ENCODE assay signal across 24 mouse cellular contexts in the genomic region with DNA sequence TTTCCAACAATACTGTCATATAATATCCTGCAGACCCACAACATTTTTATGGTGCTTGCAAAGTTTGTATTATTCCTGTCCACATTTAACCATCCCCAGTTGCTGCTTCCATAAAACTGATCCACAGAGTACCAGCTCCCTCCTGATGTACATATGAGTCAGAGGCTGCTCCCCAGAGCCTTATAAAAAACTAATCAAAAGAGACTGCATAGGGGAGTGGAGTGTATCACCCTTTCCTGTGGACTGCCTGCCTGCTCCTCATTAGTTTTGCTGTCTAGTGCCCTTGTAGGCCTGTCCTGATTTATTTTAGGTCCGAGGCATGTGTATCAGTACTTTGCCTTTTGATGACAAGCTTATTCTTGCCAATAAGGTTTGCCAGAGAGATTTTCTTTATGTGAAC.
DNase-seq lines count a peak whose midpoint lies in the region; ATAC-seq and TF ChIP-seq lines count a peak whose summit lies in the region.
"Had no signal": no experiment of that assay in that cellular context is flagged by ENCODE, and none has a peak within 500 bp of the region (broad histone marks: within the 10 kb centered on the region; RNA-seq: fewer than 3 reads in every experiment).

No protein-coding gene starts in this region.

- peaks cover 6% of the 10 kb centered on the region; the same call in 1 of the 2 replicates for H3K4me1 ChIP-seq in limb, embryonic 12.5 days (replicated peaks)
- H3K4me1 ChIP-seq in limb, embryonic 10.5 days: no peaks in the 10 kb centered on the region
- H3K4me1 ChIP-seq in neural tube, embryonic 13.5 days (replicated peaks): no peaks in the 10 kb centered on the region
- H3K4me1 ChIP-seq in neural tube, embryonic 15.5 days: no peaks in the 10 kb centered on the region
- H3K4me1 ChIP-seq in limb, embryonic 14.5 days (ENCODE audit: control insufficient read depth, insufficient read depth, low read length): no peaks in the 10 kb centered on the region
- H3K4me1 ChIP-seq: embryonic facial prominence, embryonic 10.5 days; embryonic facial prominence, embryonic 12.5 days; forebrain, embryonic 13.5 days had no signal

- no peak for DNase-seq in limb, embryonic 10.5 days (ENCODE audit: low spot score)
- peak; percentile 2 for DNase-seq in forelimb bud, embryonic 11.5 days (ENCODE audit: low read depth, low spot score)
- peak; percentile 18 for DNase-seq in limb, embryonic 14.5 days (ENCODE audit: low spot score)
- DNase-seq: adrenal gland, adult 8-10 months; adrenal gland, postnatal 14 days; adrenal gland, postnatal 36 days; B cell, adult 2 months; cerebellum, adult 11-12 months; cerebellum, adult 2 months; cerebellum, adult 9-10 months; cerebellum, postnatal 10 days; cerebellum, postnatal 25 days had no signal

- ATAC-seq in limb, embryonic 12.5 days (ENCODE audit: insufficient number of reproducible peaks, insufficient read depth, low FRiP score, low TSS enrichment, low read depth): peak; percentile 83
- ATAC-seq in neural tube, embryonic 13.5 days (ENCODE audit: low read depth): peak; percentile 65; the same call in 1 of the 2 replicates
- ATAC-seq in neural tube, embryonic 15.5 days (ENCODE audit: low FRiP score): no peak
- no peak for ATAC-seq in limb, embryonic 14.5 days (ENCODE audit: low FRiP score, low read depth)
- ATAC-seq in megakaryocyte-erythroid progenitor cell, adult 5-6 weeks (replicated peaks; ENCODE audit: low FRiP score, low TSS enrichment, poor library complexity, severe bottlenecking): no peak
- ATAC-seq: activated CD4-positive, CD25-positive, alpha-beta regulatory T cell, adult 4 months; CD4-positive, CD25-positive, alpha-beta regulatory T cell, adult 4 months; forebrain, embryonic 13.5 days; Patski had no signal

- 53% methylated on average over 1 of the region's 1 CpGs for WGBS in limb, embryonic 12.5 days
- 63% methylated on average over 1 of the region's 1 CpGs for WGBS in limb, embryonic 10.5 days
- WGBS in neural tube, embryonic 13.5 days: 47% methylated on average over 1 of the region's 1 CpGs
- 55% methylated on average over 1 of the region's 1 CpGs for WGBS in neural tube, embryonic 15.5 days
- 31% methylated on average over 1 of the region's 1 CpGs for WGBS in limb, embryonic 14.5 days

- H3K9ac ChIP-seq in limb, embryonic 12.5 days (replicated peaks): no peak overlapping the region
- no peak overlapping the region for H3K9ac ChIP-seq in neural tube, embryonic 13.5 days
- no peak overlapping the region for H3K9ac ChIP-seq in neural tube, embryonic 15.5 days (replicated peaks)
- no peak overlapping the region for H3K9ac ChIP-seq in limb, embryonic 14.5 days (ENCODE audit: low read depth, low read length, severe bottlenecking)
- H3K9ac ChIP-seq: embryonic facial prominence, embryonic 12.5 days; forebrain, embryonic 13.5 days had no signal

- no peaks in the 10 kb centered on the region for H3K9me3 ChIP-seq in limb, embryonic 12.5 days
- H3K9me3 ChIP-seq in limb, embryonic 10.5 days (replicated peaks): no peaks in the 10 kb centered on the region
- no peaks in the 10 kb centered on the region for H3K9me3 ChIP-seq in neural tube, embryonic 13.5 days
- H3K9me3 ChIP-seq in neural tube, embryonic 15.5 days (replicated peaks): no peaks in the 10 kb centered on the region
- no peaks in the 10 kb centered on the region for H3K9me3 ChIP-seq in limb, embryonic 14.5 days (ENCODE audit: control insufficient read depth, low read length)
- H3K9me3 ChIP-seq: embryonic facial prominence, embryonic 10.5 days; embryonic facial prominence, embryonic 12.5 days; forebrain, embryonic 13.5 days; G1E had no signal

- no peak for TF ChIP-seq POLR2A in limb, embryonic 14.5 days (IDR thresholded peaks at IDR 0.05; ENCODE audit: borderline replicate concordance, extremely low read depth, insufficient read depth, insufficient read length)

- no peaks in the 10 kb centered on the region for H3K36me3 ChIP-seq in limb, embryonic 12.5 days
- no peaks in the 10 kb centered on the region for H3K36me3 ChIP-seq in limb, embryonic 10.5 days
- no peaks in the 10 kb centered on the region for H3K36me3 ChIP-seq in neural tube, embryonic 13.5 days
- H3K36me3 ChIP-seq in neural tube, embryonic 15.5 days: no peaks in the 10 kb centered on the region
- no peaks in the 10 kb centered on the region for H3K36me3 ChIP-seq in limb, embryonic 14.5 days (ENCODE audit: control insufficient read depth, insufficient read depth, low read length)
- H3K36me3 ChIP-seq: embryonic facial prominence, embryonic 10.5 days; embryonic facial prominence, embryonic 12.5 days; G1E had no signal

- no peaks in the 10 kb centered on the region for H3K27me3 ChIP-seq in limb, embryonic 12.5 days
- H3K27me3 ChIP-seq in limb, embryonic 10.5 days (ENCODE audit: low read depth, poor library complexity, severe bottlenecking): no peaks in the 10 kb centered on the region
- H3K27me3 ChIP-seq in neural tube, embryonic 13.5 days: no peaks in the 10 kb centered on the region
- no peaks in the 10 kb centered on the region for H3K27me3 ChIP-seq in neural tube, embryonic 15.5 days (replicated peaks)
- H3K27me3 ChIP-seq in limb, embryonic 14.5 days (ENCODE audit: control insufficient read depth, insufficient read depth, low read length): no peaks in the 10 kb centered on the region
- H3K27me3 ChIP-seq: CH12.LX; embryonic facial prominence, embryonic 12.5 days; forebrain, embryonic 13.5 days; Patski had no signal

- no peak overlapping the region for H3K4me2 ChIP-seq in limb, embryonic 12.5 days
- no peak overlapping the region for H3K4me2 ChIP-seq in neural tube, embryonic 13.5 days
- no peak overlapping the region for H3K4me2 ChIP-seq in neural tube, embryonic 15.5 days
- no peak overlapping the region for H3K4me2 ChIP-seq in limb, embryonic 14.5 days (replicated peaks; ENCODE audit: low read depth, low read length, severe bottlenecking)
- H3K4me2 ChIP-seq: embryonic facial prominence, embryonic 12.5 days; forebrain, embryonic 13.5 days had no signal

- H3K27ac ChIP-seq in limb, embryonic 12.5 days: no peak overlapping the region
- H3K27ac ChIP-seq in limb, embryonic 10.5 days: no peak overlapping the region
- no peak overlapping the region for H3K27ac ChIP-seq in neural tube, embryonic 13.5 days (replicated peaks)
- H3K27ac ChIP-seq in neural tube, embryonic 15.5 days (replicated peaks): no peak overlapping the region
- H3K27ac ChIP-seq in limb, embryonic 14.5 days (replicated peaks; ENCODE audit: low read depth, low read length): no peak overlapping the region
- H3K27ac ChIP-seq: embryonic facial prominence, embryonic 10.5 days; embryonic facial prominence, embryonic 12.5 days; forebrain, embryonic 13.5 days had no signal

- no peak overlapping the region for H3K4me3 ChIP-seq in limb, embryonic 12.5 days (replicated peaks)
- H3K4me3 ChIP-seq in limb, embryonic 10.5 days: no peak overlapping the region
- H3K4me3 ChIP-seq in neural tube, embryonic 13.5 days: no peak overlapping the region
- H3K4me3 ChIP-seq in neural tube, embryonic 15.5 days (replicated peaks): no peak overlapping the region
- H3K4me3 ChIP-seq in limb, embryonic 14.5 days (replicated peaks; ENCODE audit: low read length): no peak overlapping the region
- H3K4me3 ChIP-seq: embryonic facial prominence, embryonic 10.5 days; embryonic facial prominence, embryonic 12.5 days; forebrain, embryonic 13.5 days had no signal

Comparison
In these comparisons a context has a peak if more than half of its experiments do, and no peak if none do; other contexts are left out.
1. ATAC-seq: peak in limb, embryonic 12.5 days (single experiment) and neural tube, embryonic 13.5 days (single experiment); none in neural tube, embryonic 15.5 days (single experiment), limb, embryonic 14.5 days (single experiment) and megakaryocyte-erythroid progenitor cell, adult 5-6 weeks (single experiment).